Mouse (Mus musculus) erythroblast, embryonic 14.5 days (primary cell): ENCODE results near the gene Cops7a. TPM values are rescaled to one million over a fixed set of nuclear protein-coding genes. Genes with fewer than 3 reads are reported as not detected.
A peak's percentile ranks its signal among the peaks of the same experiment; 100 is the strongest.

Experiments
- H3K27me3 ChIP-seq: 2 replicates; pipeline ENCODE4 v1.6.1; 2012; ENCODE audit warnings: inconsistent platforms; ENCODE audit not compliant: control insufficient read depth
- H3K36me3 ChIP-seq: 2 replicates; pipeline ENCODE4 v1.6.1; 2012; ENCODE audit warnings: mild to moderate bottlenecking, inconsistent platforms; ENCODE audit not compliant: control insufficient read depth
- H3K4me1 ChIP-seq: 2 replicates; pipeline ENCODE4 v1.6.1; 2012; ENCODE audit warnings: inconsistent platforms; ENCODE audit not compliant: control insufficient read depth
- H3K4me3 ChIP-seq: replicated peaks from 2 replicates; pipeline ENCODE3; 2012; ENCODE audit warnings: moderate library complexity, mild to moderate bottlenecking, inconsistent platforms
- H3K9me3 ChIP-seq: 2 replicates; pipeline ENCODE4 v1.6.1; 2012; ENCODE audit warnings: low read length, inconsistent platforms, mixed read lengths; ENCODE audit not compliant: control insufficient read depth
- GATA1 ChIP-seq: IDR thresholded peaks from 2 replicates; pipeline ENCODE4 v1.6.1; 2012; ENCODE audit warnings: low read length, inconsistent platforms, mixed read lengths
- TAL1 ChIP-seq: IDR thresholded peaks from 3 replicates; pipeline ENCODE4 v1.6.1; 2012; ENCODE audit warnings: low read length, inconsistent platforms, mixed read lengths
- polyA plus RNA-seq: library from polyadenylated mRNA; stranded (reverse); fragments of >175 nt; gene quantifications from 2 replicates; pipeline ENCODE4 v1.2.3, GENCODE M21; 2012

Cops7a gene
- polyA plus RNA-seq, 1 experiment = 2.7 TPM

GRCm38 (mm10) chr6:124998066-124998465 is 32.7 kb upstream of the Cops7a start:
- peaks cover 10% of the 10 kb centered on the region for H3K4me1 ChIP-seq
- no peaks in the 10 kb centered on the region for H3K36me3 ChIP-seq
- TF ChIP-seq TAL1 = no peak
- no peak for TF ChIP-seq GATA1
- peaks cover 6% of the 10 kb centered on the region; the same call in 1 of the 2 replicates for H3K9me3 ChIP-seq
- peaks cover 99% of the 10 kb centered on the region for H3K27me3 ChIP-seq
- no peak overlapping the region for H3K4me3 ChIP-seq

GRCm38 (mm10) chr6:124996551-124997501 is 31.5 kb upstream of the Cops7a start, which contains the start of gene Pianp:
TSS of gene Pianp (plus strand) at chr6:124996694.
- H3K9me3 ChIP-seq = peaks cover 6% of the 10 kb centered on the region; the same call in 1 of the 2 replicates
- H3K36me3 ChIP-seq = no peaks in the 10 kb centered on the region
- TF ChIP-seq GATA1 = no peak
- peak within 1 kb of the TSS; percentile 41 for H3K4me3 ChIP-seq
- peaks cover 99% of the 10 kb centered on the region for H3K27me3 ChIP-seq
- H3K4me1 ChIP-seq = peaks cover 10% of the 10 kb centered on the region

GRCm38 (mm10) chr6:124995831-124996403 is 30.6 kb upstream of the Cops7a start:
- H3K36me3 ChIP-seq = no peaks in the 10 kb centered on the region
- H3K27me3 ChIP-seq = peaks cover 97% of the 10 kb centered on the region
- peaks cover 10% of the 10 kb centered on the region; the same call in 1 of the 2 replicates for H3K9me3 ChIP-seq
- H3K4me3 ChIP-seq = no peak overlapping the region
- peaks cover 10% of the 10 kb centered on the region for H3K4me1 ChIP-seq
- TF ChIP-seq TAL1 (no peak), GATA1 (no peak)

- peaks cover 93% of the 10 kb centered on the region for H3K27me3 ChIP-seq
- no peak overlapping the region for H3K4me3 ChIP-seq
- TF ChIP-seq GATA1 = no peak
- no peak for TF ChIP-seq TAL1
- H3K9me3 ChIP-seq = peaks cover 16% of the 10 kb centered on the region
- no peaks in the 10 kb centered on the region for H3K36me3 ChIP-seq
- H3K4me1 ChIP-seq = peaks cover 10% of the 10 kb centered on the region
These were observed 29.9 kb upstream of the Cops7a start for GRCm38 (mm10) chr6:124995246-124995645.

GRCm38 (mm10) chr6:124993876-124994275 is 28.5 kb upstream of the Cops7a start:
- no peak for TF ChIP-seq GATA1
- peaks cover 87% of the 10 kb centered on the region for H3K27me3 ChIP-seq
- peaks cover 10% of the 10 kb centered on the region for H3K4me1 ChIP-seq
- H3K36me3 ChIP-seq = peaks cover 2% of the 10 kb centered on the region; the same call in 1 of the 2 replicates
- peaks cover 23% of the 10 kb centered on the region for H3K9me3 ChIP-seq
- no peak overlapping the region for H3K4me3 ChIP-seq

GRCm38 (mm10) chr6:124993365-124993764 is 28.0 kb upstream of the Cops7a start:
- Histone ChIP-seq H3K27me3 (peaks cover 82% of the 10 kb centered on the region), H3K4me1 (peaks cover 10% of the 10 kb centered on the region)
- no peak for TF ChIP-seq TAL1
- TF ChIP-seq GATA1 = no peak

GRCm38 (mm10) chr6:124992241-124992640 is 26.9 kb upstream of the Cops7a start:
- H3K9me3 ChIP-seq = peaks cover 21% of the 10 kb centered on the region
- H3K4me1 ChIP-seq = peaks cover 8% of the 10 kb centered on the region
- TF ChIP-seq GATA1 (no peak), TAL1 (no peak)
- H3K36me3 ChIP-seq = peaks cover 2% of the 10 kb centered on the region; the same call in 1 of the 2 replicates
- H3K27me3 ChIP-seq = peaks cover 74% of the 10 kb centered on the region
- no peak overlapping the region for H3K4me3 ChIP-seq

More at GRCm38 (mm10) chr6:124993365-124993764, 28.0 kb upstream of the Cops7a start:
- Histone ChIP-seq H3K4me3 (no peak overlapping the region), H3K9me3 (peaks cover 23% of the 10 kb centered on the region), H3K36me3 (peaks cover 2% of the 10 kb centered on the region; the same call in 1 of the 2 replicates)

- Histone ChIP-seq H3K4me3 (no peak overlapping the region), H3K9me3 (peaks cover 2% of the 10 kb centered on the region; the same call in 1 of the 2 replicates), H3K36me3 (peaks cover 11% of the 10 kb centered on the region), H3K4me1 (peaks cover 26% of the 10 kb centered on the region), H3K27me3 (peaks cover 5% of the 10 kb centered on the region; the same call in 1 of the 2 replicates)
- TF ChIP-seq TAL1 (no peak), GATA1 (no peak)
These were observed 2.4 kb upstream of the Cops7a start for GRCm38 (mm10) chr6:124967766-124968165.
